In genomic region chr2:148763648-148764388, GRCm38 (mm10) we compare ENCODE assay signal across 23 mouse cellular contexts. TPM values are rescaled to one million over a fixed set of nuclear protein-coding genes. Genes with fewer than 3 reads are reported as not detected.
A peak's percentile ranks its signal among the peaks of the same experiment; 100 is the strongest.
DNase-seq lines count a peak whose midpoint lies in the region; ATAC-seq and TF ChIP-seq lines count a peak whose summit lies in the region.
"Had no signal": no experiment of that assay in that cellular context is flagged by ENCODE, and none has a peak within 500 bp of the region (broad histone marks: within the 10 kb centered on the region; RNA-seq: fewer than 3 reads in every experiment).

No protein-coding gene starts in this region.

- DNase-seq in 3T3-L1 (ENCODE audit: low read depth, low spot score): peak; percentile 20
- DNase-seq in NIH3T3 (ENCODE audit: low read depth): peak; percentile 11
- DNase-seq in lung, adult 2 months: peak; percentile 45
- DNase-seq in cerebellum, postnatal 4 days (ENCODE audit: low spot score in 2 of 2): no peak
- DNase-seq in ovary, adult 18-20 months (ENCODE audit: low spot score): no peak
- DNase-seq: adrenal gland, adult 8-10 months; cerebellum, postnatal 10 days; heart, postnatal 36 days; kidney, postnatal 25 days; left cerebral cortex, postnatal 4 days; right cerebral cortex, postnatal 25 days; thymus, postnatal 4 days had no signal

- WGBS in lung, adult 2 months: 96% methylated on average over 1 of the region's 1 CpGs

- no peaks in the 10 kb centered on the region for H3K4me1 ChIP-seq in lung, adult 2 months (ENCODE audit: control insufficient read depth, insufficient read depth, low read length)
- H3K4me1 ChIP-seq: forebrain, embryonic 13.5 days; intestine, embryonic 15.5 days; liver, embryonic 15.5 days; midbrain, embryonic 12.5 days; stomach, embryonic 15.5 days had no signal

- no peak overlapping the region for H3K4me3 ChIP-seq in lung, adult 2 months (replicated peaks; ENCODE audit: extremely low read depth, low read depth, low read length)
- H3K4me3 ChIP-seq: forebrain, embryonic 13.5 days; intestine, embryonic 15.5 days; liver, embryonic 15.5 days; midbrain, embryonic 12.5 days; stomach, embryonic 15.5 days had no signal

- ATAC-seq in monocyte, adult 5-6 weeks (replicated peaks; ENCODE audit: insufficient number of reproducible peaks, low FRiP score, low TSS enrichment, poor library complexity, severe bottlenecking): peak; percentile 85
- no peak for ATAC-seq in erythroid progenitor cell, adult 5-6 weeks (replicated peaks; ENCODE audit: low FRiP score, poor library complexity, severe bottlenecking)
- ATAC-seq: forebrain, embryonic 13.5 days; intestine, embryonic 15.5 days had no signal

- no peak for TF ChIP-seq CTCF in lung, adult 2 months (IDR thresholded peaks at IDR 0.05; ENCODE audit: insufficient read depth, low read length)

- no peak for TF ChIP-seq POLR2A in lung, adult 2 months (IDR thresholded peaks at IDR 0.05; ENCODE audit: borderline replicate concordance, extremely low read depth, low read depth, low read length)

RNA-seq across cellular contexts. Expression of gene Cst11, which starts 7.5 kb away (rescaled TPM):
- not detected in 2 replicates for polyA plus RNA-seq in lung, adult 2 months (2012; rRNA removed)
- total RNA-seq in monocyte, adult 5-6 weeks (2017): not detected in 3 replicates
- total RNA-seq in erythroid progenitor cell, adult 5-6 weeks (2015; ENCODE audit: low replicate concordance): not detected in 2 replicates
- not detected in 2 replicates for total RNA-seq in erythroid progenitor cell, adult 5-6 weeks (2017; ENCODE audit: low replicate concordance)
- total RNA-seq: adrenal gland, adult 8-10 months; gastrocnemius, adult 18-20 months; heart, adult 8-10 months; heart, postnatal 36 days; layer of hippocampus, postnatal 10 days; left cerebral cortex, postnatal 4 days had no signal
- polyA plus RNA-seq: embryonic facial prominence, embryonic 14.5 days; forebrain, embryonic 13.5 days; intestine, embryonic 15.5 days; liver, embryonic 15.5 days; midbrain, embryonic 12.5 days; stomach, embryonic 15.5 days had no signal

RNA-seq across cellular contexts. Expression of gene Cstl1, which starts 13.7 kb away (rescaled TPM):
- not detected in 2 replicates for polyA plus RNA-seq in lung, adult 2 months (2012; rRNA removed)
- total RNA-seq in monocyte, adult 5-6 weeks (2017): not detected in 3 replicates
- total RNA-seq in erythroid progenitor cell, adult 5-6 weeks (2015; ENCODE audit: low replicate concordance): not detected in 2 replicates
- not detected in 2 replicates for total RNA-seq in erythroid progenitor cell, adult 5-6 weeks (2017; ENCODE audit: low replicate concordance)
- total RNA-seq: gastrocnemius, adult 18-20 months; heart, adult 8-10 months; heart, postnatal 36 days had no signal
- polyA plus RNA-seq: embryonic facial prominence, embryonic 14.5 days; forebrain, embryonic 13.5 days; intestine, embryonic 15.5 days; liver, embryonic 15.5 days; midbrain, embryonic 12.5 days; stomach, embryonic 15.5 days had no signal

RNA-seq across cellular contexts. Expression of gene 8030411F24Rik, which starts 18.0 kb away (rescaled TPM):
- not detected in 2 replicates for polyA plus RNA-seq in lung, adult 2 months (2012; rRNA removed)
- not detected in 3 replicates for total RNA-seq in monocyte, adult 5-6 weeks (2017)
- total RNA-seq in erythroid progenitor cell, adult 5-6 weeks (2015; ENCODE audit: low replicate concordance): not detected in 2 replicates
- not detected in 2 replicates for total RNA-seq in erythroid progenitor cell, adult 5-6 weeks (2017; ENCODE audit: low replicate concordance)
- total RNA-seq: adrenal gland, adult 8-10 months; gastrocnemius, adult 18-20 months; heart, adult 8-10 months; heart, postnatal 36 days; layer of hippocampus, postnatal 10 days; left cerebral cortex, postnatal 4 days had no signal
- polyA plus RNA-seq: embryonic facial prominence, embryonic 14.5 days; forebrain, embryonic 13.5 days; intestine, embryonic 15.5 days; liver, embryonic 15.5 days; midbrain, embryonic 12.5 days; stomach, embryonic 15.5 days had no signal

RNA-seq across cellular contexts. Expression of gene Cst12, which starts 25.3 kb away (rescaled TPM):
- not detected in 2 replicates for polyA plus RNA-seq in lung, adult 2 months (2012; rRNA removed)
- total RNA-seq in monocyte, adult 5-6 weeks (2017): not detected in 3 replicates
- not detected in 2 replicates for total RNA-seq in erythroid progenitor cell, adult 5-6 weeks (2015; ENCODE audit: low replicate concordance)
- total RNA-seq in erythroid progenitor cell, adult 5-6 weeks (2017; ENCODE audit: low replicate concordance): not detected in 2 replicates
- total RNA-seq: adrenal gland, adult 8-10 months; gastrocnemius, adult 18-20 months; heart, postnatal 36 days; layer of hippocampus, postnatal 10 days; left cerebral cortex, postnatal 4 days had no signal
- polyA plus RNA-seq: embryonic facial prominence, embryonic 14.5 days; forebrain, embryonic 13.5 days; intestine, embryonic 15.5 days; liver, embryonic 15.5 days; midbrain, embryonic 12.5 days; stomach, embryonic 15.5 days had no signal

RNA-seq across cellular contexts. Expression of gene Napb, which starts 31.6 kb away (rescaled TPM):
- polyA plus RNA-seq in lung, adult 2 months (2012; rRNA removed): 0.69 and 1.1 TPM in 2 replicates
- 0.32 to 0.78 TPM (median 0.57 TPM) in 3 replicates for total RNA-seq in monocyte, adult 5-6 weeks (2017)
- total RNA-seq in erythroid progenitor cell, adult 5-6 weeks (2015; ENCODE audit: low replicate concordance): 0.72 TPM in 1 of 2 replicates, not detected in the other
- not detected in 2 replicates for total RNA-seq in erythroid progenitor cell, adult 5-6 weeks (2017; ENCODE audit: low replicate concordance)

Comparison
In these comparisons a context has a peak if more than half of its experiments do, and no peak if none do; other contexts are left out.
1. DNase-seq: peak in 3T3-L1 (single experiment), NIH3T3 (single experiment) and lung, adult 2 months (single experiment); none in cerebellum, postnatal 4 days (0 of 2) and ovary, adult 18-20 months (single experiment).